Mouse (Mus musculus): ENCODE measurements at regions not wholly inside any gene's neighbourhood (a gene's known extent, or its start where the extent isn't known, plus 50 kb on each side); places are given as distances from the start of the nearest gene placed in this dataset.

DNA sequence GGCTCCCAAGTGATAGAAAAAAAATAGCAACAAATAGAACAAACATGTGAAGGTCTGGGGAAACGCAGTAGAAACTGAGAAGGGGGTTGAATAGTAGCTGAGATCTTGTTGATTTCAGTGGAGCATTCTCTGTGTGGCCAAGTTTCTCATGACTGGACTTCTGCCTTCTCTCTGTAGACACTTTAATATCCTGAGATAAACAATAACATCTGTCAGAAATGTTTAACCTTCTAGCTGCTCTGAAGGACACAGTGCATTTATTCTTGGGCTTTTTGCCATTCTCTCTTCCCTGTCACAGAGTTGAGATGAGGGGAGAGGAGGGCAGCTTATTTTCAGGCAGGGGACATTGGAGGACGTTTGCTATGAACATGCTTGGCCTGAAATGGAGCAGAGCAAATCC is 467.9 kb downstream of the Kctd12 start:
- no peak for TF ChIP-seq CTCF (IDR thresholded peaks at IDR 0.05; ENCODE audit: low read depth)
- TF ChIP-seq EP300 (IDR thresholded peaks at IDR 0.05; ENCODE audit: low read depth): no peak
